Mouse (Mus musculus) spleen, adult 2 months (tissue): ENCODE results near the gene Trak2.

Experiments used
- CTCF ChIP-seq: fragments of 200-500 bp; IDR thresholded peaks from 2 replicates; pipeline ENCODE4 v1.5.1; 2011; ENCODE audit warnings: mild to moderate bottlenecking, inconsistent platforms; ENCODE audit not compliant: insufficient read depth, insufficient read length, insufficient replicate concordance; ENCODE audit errors: extremely low read depth
- POLR2A ChIP-seq: fragments of 200-500 bp; IDR thresholded peaks from 2 replicates; pipeline ENCODE4 v1.6.1; 2011; ENCODE audit warnings: low read depth, low read length, inconsistent platforms

GRCm38 (mm10) chr1:58962865-58963264 lies 10.4 kb downstream of the Trak2 start:
- TF ChIP-seq CTCF (no peak), POLR2A (no peak)
